Mouse (Mus musculus): ENCODE measurements at regions not wholly inside any gene's neighbourhood (a gene's known extent, or its start where the extent isn't known, plus 50 kb on each side); places are given as distances from the start of the nearest gene placed in this dataset.

GRCm38 (mm10) chr11:8219911-8220310 lies 444.4 kb downstream of the Tns3 start:
- no peak for TF ChIP-seq CTCF (IDR thresholded peaks at IDR 0.05; ENCODE audit: borderline replicate concordance, insufficient read depth, low read length)
- TF ChIP-seq POLR2A (IDR thresholded peaks at IDR 0.05; ENCODE audit: low read depth, low read length), result no peak

All from embryonic fibroblast, embryonic 13.5 days (primary cell).